Comparison of ENCODE assay signal across 23 mouse cellular contexts in the genomic region with DNA sequence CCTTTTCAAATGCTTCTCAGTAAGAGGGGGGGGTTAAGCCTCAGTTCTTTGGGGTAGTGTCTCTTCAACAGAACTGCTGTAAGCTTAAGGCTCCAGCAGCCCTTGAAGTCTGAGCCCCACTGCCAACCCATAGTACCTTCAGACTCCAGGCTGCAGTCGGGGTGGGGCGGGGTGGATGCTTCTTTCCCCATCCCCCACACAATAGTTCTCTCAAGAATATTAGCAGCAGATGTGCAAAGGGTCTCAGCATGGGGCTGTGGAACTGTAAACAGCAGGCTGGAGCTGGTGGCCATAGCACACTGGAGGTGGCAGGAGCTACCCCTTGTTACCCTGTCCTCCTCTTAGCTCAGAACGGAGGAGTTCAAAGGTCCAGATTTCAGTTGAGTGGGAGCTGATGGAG. TPM values are rescaled to one million over a fixed set of nuclear protein-coding genes. Genes with fewer than 3 reads are reported as not detected.
A peak's percentile ranks its signal among the peaks of the same experiment; 100 is the strongest.
DNase-seq lines count a peak whose midpoint lies in the region; ATAC-seq lines count a peak whose summit lies in the region.
"Had no signal": no experiment of that assay in that cellular context is flagged by ENCODE, and none has a peak within 500 bp of the region (broad histone marks: within the 10 kb centered on the region; RNA-seq: fewer than 3 reads in every experiment).

No protein-coding gene starts in this region.

- H3K36me3 ChIP-seq in midbrain, embryonic 10.5 days: no peaks in the 10 kb centered on the region
- H3K36me3 ChIP-seq in midbrain, embryonic 11.5 days (ENCODE audit: control insufficient read depth, insufficient read depth, low read length): no peaks in the 10 kb centered on the region
- no peaks in the 10 kb centered on the region for H3K36me3 ChIP-seq in embryonic facial prominence, embryonic 11.5 days (replicated peaks; ENCODE audit: control insufficient read depth, insufficient read depth, low read depth, low read length)
- H3K36me3 ChIP-seq in hindbrain, embryonic 13.5 days: no peaks in the 10 kb centered on the region
- H3K36me3 ChIP-seq: limb, embryonic 13.5 days; liver, embryonic 12.5 days; midbrain, embryonic 13.5 days; neural tube, embryonic 12.5 days had no signal

- peaks cover 13% of the 10 kb centered on the region for H3K4me1 ChIP-seq in midbrain, embryonic 10.5 days
- H3K4me1 ChIP-seq in midbrain, embryonic 11.5 days (ENCODE audit: control insufficient read depth, insufficient read depth, low read length): no peaks in the 10 kb centered on the region
- no peaks in the 10 kb centered on the region for H3K4me1 ChIP-seq in embryonic facial prominence, embryonic 11.5 days (ENCODE audit: control insufficient read depth, insufficient read depth, low read length)
- no peaks in the 10 kb centered on the region for H3K4me1 ChIP-seq in hindbrain, embryonic 13.5 days (replicated peaks)
- H3K4me1 ChIP-seq: midbrain, embryonic 13.5 days; neural tube, embryonic 12.5 days had no signal

- H3K4me3 ChIP-seq in midbrain, embryonic 10.5 days: no peak overlapping the region
- H3K4me3 ChIP-seq in midbrain, embryonic 11.5 days (ENCODE audit: low read depth, low read length): no peak overlapping the region
- H3K4me3 ChIP-seq in embryonic facial prominence, embryonic 11.5 days (ENCODE audit: low read depth, low read length): no peak overlapping the region
- no peak overlapping the region for H3K4me3 ChIP-seq in hindbrain, embryonic 13.5 days
- H3K4me3 ChIP-seq: gastrocnemius, adult 2 months; limb, embryonic 13.5 days; liver, embryonic 12.5 days; midbrain, embryonic 13.5 days; neural tube, embryonic 12.5 days had no signal

- 41% methylated on average over 3 of the region's 3 CpGs for WGBS in midbrain, embryonic 10.5 days
- 60% methylated on average over 3 of the region's 3 CpGs for WGBS in midbrain, embryonic 11.5 days
- 39% methylated on average over 3 of the region's 3 CpGs for WGBS in embryonic facial prominence, embryonic 11.5 days
- 63% methylated on average over 3 of the region's 3 CpGs for WGBS in hindbrain, embryonic 13.5 days

- ATAC-seq in midbrain, embryonic 11.5 days (ENCODE audit: low FRiP score): no peak
- ATAC-seq in embryonic facial prominence, embryonic 11.5 days (replicated peaks; ENCODE audit: insufficient number of reproducible peaks, low FRiP score, low TSS enrichment, low read depth): peak; percentile 39; the same call in 1 of the 2 replicates
- ATAC-seq in hindbrain, embryonic 13.5 days (ENCODE audit: low FRiP score): no peak
- ATAC-seq: liver, embryonic 12.5 days; midbrain, embryonic 13.5 days had no signal

- no peak overlapping the region for H3K9ac ChIP-seq in midbrain, embryonic 11.5 days (ENCODE audit: low read length)
- H3K9ac ChIP-seq in embryonic facial prominence, embryonic 11.5 days (replicated peaks; ENCODE audit: low read length): no peak overlapping the region
- H3K9ac ChIP-seq in hindbrain, embryonic 13.5 days: no peak overlapping the region
- H3K9ac ChIP-seq: limb, embryonic 13.5 days; liver, embryonic 12.5 days; midbrain, embryonic 13.5 days; neural tube, embryonic 12.5 days had no signal

- DNase-seq in midbrain, embryonic 10.5 days (ENCODE audit: low spot score): peak; percentile 12
- no peak for DNase-seq in midbrain, embryonic 11.5 days (ENCODE audit: low spot score, missing footprints)
- peak; percentile 27 for DNase-seq in embryo, embryonic 10 days (ENCODE audit: low spot score)
- peak; percentile 62 for DNase-seq in embryonic facial prominence, embryonic 11.5 days (ENCODE audit: low spot score)
- no peak for DNase-seq in urinary bladder, postnatal 14 days (ENCODE audit: low spot score)
- DNase-seq in gastrocnemius, adult 18-20 months (ENCODE audit: low spot score): no peak
- DNase-seq: adrenal gland, postnatal 25 days; cerebellum, adult 8-10 months; gastrocnemius, adult 2 months; kidney, adult 2 months; kidney, postnatal 36 days; layer of hippocampus, postnatal 36 days; lung, adult 18-20 months; lung, postnatal 10 days had no signal

- peaks cover 87% of the 10 kb centered on the region for H3K27me3 ChIP-seq in midbrain, embryonic 10.5 days (ENCODE audit: low read depth, poor library complexity, severe bottlenecking)
- peaks cover 13% of the 10 kb centered on the region for H3K27me3 ChIP-seq in midbrain, embryonic 11.5 days (ENCODE audit: control insufficient read depth, insufficient read depth, low read length)
- H3K27me3 ChIP-seq in embryonic facial prominence, embryonic 11.5 days (ENCODE audit: control insufficient read depth, insufficient read depth, low read length): no peaks in the 10 kb centered on the region
- H3K27me3 ChIP-seq in hindbrain, embryonic 13.5 days: peaks cover 42% of the 10 kb centered on the region; the same call in 1 of the 2 replicates
- H3K27me3 ChIP-seq: neural tube, embryonic 12.5 days had no signal

- no peak overlapping the region for H3K27ac ChIP-seq in midbrain, embryonic 10.5 days (replicated peaks)
- no peak overlapping the region for H3K27ac ChIP-seq in midbrain, embryonic 11.5 days (ENCODE audit: low read depth, low read length)
- H3K27ac ChIP-seq in embryonic facial prominence, embryonic 11.5 days (replicated peaks; ENCODE audit: low read depth, low read length): no peak overlapping the region
- no peak overlapping the region for H3K27ac ChIP-seq in hindbrain, embryonic 13.5 days
- H3K27ac ChIP-seq: gastrocnemius, adult 2 months; limb, embryonic 13.5 days; liver, embryonic 12.5 days; midbrain, embryonic 13.5 days; neural tube, embryonic 12.5 days had no signal

- no peak overlapping the region for H3K4me2 ChIP-seq in midbrain, embryonic 11.5 days
- H3K4me2 ChIP-seq in embryonic facial prominence, embryonic 11.5 days (ENCODE audit: low read depth, low read length): no peak overlapping the region
- no peak overlapping the region for H3K4me2 ChIP-seq in hindbrain, embryonic 13.5 days
- H3K4me2 ChIP-seq: heart, embryonic 11.5 days; limb, embryonic 13.5 days; liver, embryonic 12.5 days; midbrain, embryonic 13.5 days; neural tube, embryonic 12.5 days had no signal

- H3K9me3 ChIP-seq in midbrain, embryonic 10.5 days (replicated peaks): no peaks in the 10 kb centered on the region
- H3K9me3 ChIP-seq in midbrain, embryonic 11.5 days (ENCODE audit: control insufficient read depth, low read length): no peaks in the 10 kb centered on the region
- H3K9me3 ChIP-seq in embryonic facial prominence, embryonic 11.5 days (replicated peaks; ENCODE audit: control insufficient read depth, low read length): no peaks in the 10 kb centered on the region
- no peaks in the 10 kb centered on the region for H3K9me3 ChIP-seq in hindbrain, embryonic 13.5 days
- H3K9me3 ChIP-seq: limb, embryonic 13.5 days; liver, embryonic 12.5 days; midbrain, embryonic 13.5 days; neural tube, embryonic 12.5 days had no signal

RNA-seq across cellular contexts. Expression of gene Cited1, which starts 50.5 kb away (rescaled TPM):
- 9.4 and 12.5 TPM in 2 replicates for polyA plus RNA-seq in midbrain, embryonic 10.5 days (2016; fragmentation: Nextera tagmentation; extraction: Ambion mirVana)
- polyA plus RNA-seq in midbrain, embryonic 11.5 days (2014; fragmentation: Nextera tagmentation; extraction: Ambion mirVana): 7.1 and 9.4 TPM in 2 replicates
- 55.4 and 61.5 TPM in 2 replicates for polyA plus RNA-seq in embryonic facial prominence, embryonic 11.5 days (2014; fragmentation: Nextera tagmentation; extraction: Ambion mirVana)
- 10.1 and 10.8 TPM in 2 replicates for polyA plus RNA-seq in hindbrain, embryonic 13.5 days (2015; fragmentation: Nextera tagmentation; extraction: Ambion mirVana)
- total RNA-seq in gastrocnemius, adult 18-20 months (2021): under 1 TPM; 0.71 to 0.76 TPM
- total RNA-seq: hematopoietic stem cell, adult 5-6 weeks; megakaryocyte progenitor cell, adult 5-6 weeks; monocyte, adult 5-6 weeks had no signal

Comparison
In these comparisons a context has a peak if more than half of its experiments do, and no peak if none do; other contexts are left out.
1. DNase-seq: peak in midbrain, embryonic 10.5 days (single experiment), embryo, embryonic 10 days (single experiment) and embryonic facial prominence, embryonic 11.5 days (single experiment); none in midbrain, embryonic 11.5 days (single experiment), urinary bladder, postnatal 14 days (single experiment) and gastrocnemius, adult 18-20 months (single experiment).